Mouse (Mus musculus): Measurements from ENCODE around the gene Zfp207. TPM values are rescaled to one million over a fixed set of nuclear protein-coding genes. Genes with fewer than 3 reads are reported as not detected.

The Zfp207 gene
- polyA plus RNA-seq, 1 experiment = 259 TPM

DNA sequence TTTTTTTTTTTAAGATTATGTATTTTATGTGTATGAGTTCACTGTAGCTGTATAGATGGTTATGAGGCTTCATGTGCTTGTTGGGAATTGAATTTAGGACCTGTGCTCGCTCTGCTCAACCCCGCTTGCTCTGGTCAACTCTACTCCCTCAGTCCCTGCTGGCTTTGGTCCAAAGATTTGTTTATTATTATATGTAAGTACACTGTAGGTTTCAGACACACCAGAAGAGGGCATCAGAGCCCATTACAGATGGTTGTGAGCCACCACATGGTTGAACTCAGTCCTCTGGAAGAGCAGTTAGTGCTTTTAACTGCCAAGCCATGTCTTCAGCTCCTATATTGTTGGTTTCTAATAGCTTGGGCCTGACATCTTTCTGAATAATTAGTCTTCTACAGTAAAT is 66.8 kb downstream of the Zfp207 start:
- TF ChIP-seq CTCF (IDR thresholded peaks at IDR 0.05; ENCODE audit: borderline replicate concordance, extremely low read depth, insufficient read depth, insufficient read length) (peak; percentile 3; the same call in 1 of the 2 replicates), POLR2A (IDR thresholded peaks at IDR 0.05; ENCODE audit: borderline replicate concordance, extremely low read depth, insufficient read depth, insufficient read length, poor library complexity, severe bottlenecking) (no peak)
- no peak for DNase-seq (ENCODE audit: low read depth)

DNA sequence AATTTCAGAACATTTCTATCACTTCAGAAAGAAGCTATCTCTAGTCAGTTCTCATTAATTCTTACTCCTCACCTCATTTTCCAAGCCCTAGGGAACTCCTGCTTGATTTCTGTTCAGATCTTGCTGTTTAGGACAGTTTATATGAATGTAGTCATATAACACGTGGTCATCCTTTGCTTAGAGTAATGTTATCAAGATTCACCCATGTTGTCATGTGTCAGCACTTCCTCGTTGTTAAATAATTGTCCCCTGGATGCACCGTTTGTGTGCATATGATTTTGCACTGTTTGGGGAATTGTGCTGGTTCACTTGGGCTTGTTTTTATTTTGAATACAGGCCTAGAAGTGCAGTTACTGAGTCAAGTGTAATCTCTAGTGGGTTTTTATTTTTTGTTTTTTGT is 69.2 kb downstream of the Zfp207 start:
- TF ChIP-seq CTCF (IDR thresholded peaks at IDR 0.05; ENCODE audit: borderline replicate concordance, extremely low read depth, insufficient read depth, insufficient read length) (no peak), POLR2A (IDR thresholded peaks at IDR 0.05; ENCODE audit: borderline replicate concordance, extremely low read depth, insufficient read depth, insufficient read length, poor library complexity, severe bottlenecking) (no peak)

DNA sequence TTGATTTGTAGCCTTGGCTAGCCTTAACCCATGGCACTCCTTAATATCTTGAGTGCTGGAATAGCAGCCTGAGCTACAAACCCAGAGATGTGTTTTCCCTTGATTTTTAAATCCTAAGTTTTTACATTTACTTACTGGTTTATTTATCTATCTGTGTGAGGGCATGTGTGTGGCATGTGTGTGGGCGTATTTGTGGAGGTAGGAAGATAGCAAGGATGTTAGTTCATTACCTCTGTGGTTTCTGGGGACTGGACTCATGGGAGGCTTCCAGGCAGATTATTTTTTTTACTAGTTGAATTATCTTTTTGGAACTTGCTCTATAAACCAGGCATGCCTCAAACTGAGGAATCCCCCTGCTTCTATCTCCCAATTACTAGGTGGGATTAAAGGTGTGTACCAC is 70.1 kb downstream of the Zfp207 start:
- DNase-seq (ENCODE audit: low read depth) = no peak
- TF ChIP-seq CTCF (IDR thresholded peaks at IDR 0.05; ENCODE audit: borderline replicate concordance, extremely low read depth, insufficient read depth, insufficient read length) (no peak), POLR2A (IDR thresholded peaks at IDR 0.05; ENCODE audit: borderline replicate concordance, extremely low read depth, insufficient read depth, insufficient read length, poor library complexity, severe bottlenecking) (no peak)

More for the DNA sequence above, 69.2 kb downstream of the Zfp207 start:
- DNase-seq (ENCODE audit: low read depth) = no peak

Other genes with a start within 250 kb of the Zfp207 start
- gene Tefm, start 241.1 kb upstream of the Zfp207 start, polyA plus RNA-seq (2012; rRNA removed) = 12.0 and 14.5 TPM in 2 replicates
- 1.2 and 3.1 TPM in 2 replicates for gene Adap2, start 229.2 kb upstream of the Zfp207 start, polyA plus RNA-seq (2012; rRNA removed)
- 2.0 and 2.1 TPM in 2 replicates for gene Rnf135, start 199.4 kb upstream of the Zfp207 start, polyA plus RNA-seq (2012; rRNA removed)
- gene Rhot1, start 174.3 kb upstream of the Zfp207 start, polyA plus RNA-seq (2012; rRNA removed) = 48.5 and 49.4 TPM in 2 replicates
- 19.6 and 23.4 TPM in 2 replicates for gene Rhbdl3, start 82.4 kb upstream of the Zfp207 start, polyA plus RNA-seq (2012; rRNA removed)
- gene 5730455P16Rik, start 5.2 kb upstream of the Zfp207 start, polyA plus RNA-seq (2012; rRNA removed) = 12.4 and 15.9 TPM in 2 replicates
- 86.1 and 90.2 TPM in 2 replicates for gene Psmd11, start 45.3 kb downstream of the Zfp207 start, polyA plus RNA-seq (2012; rRNA removed)
- gene Cdk5r1, start 93.7 kb downstream of the Zfp207 start, polyA plus RNA-seq (2012; rRNA removed) = 327 and 349 TPM in 2 replicates